Mouse (Mus musculus) embryonic facial prominence, embryonic 11.5 days (tissue): ENCODE results near the gene Krtap19-2. TPM values are rescaled to one million over a fixed set of nuclear protein-coding genes. Genes with fewer than 3 reads are reported as not detected.

Source experiments
- ATAC-seq: fragments of 200-750 bp; cut with Nextera tagmentation; replicated peaks from 2 replicates; pipeline ENCODE4 v1.8.0; 2017; ENCODE audit warnings: low read depth; ENCODE audit not compliant: insufficient number of reproducible peaks, low FRiP score, low TSS enrichment
- DNase-seq: peaks from one replicate; pipeline ENCODE4 v3.0.0-alpha.2; 2015; ENCODE audit warnings: low spot score
- H3K27ac ChIP-seq: fragments of 300-500 bp; sonication (generic); replicated peaks from 2 replicates; pipeline ENCODE4 v1.5.1; 2014; ENCODE audit warnings: mild to moderate bottlenecking, low read depth, low read length, control low read depth
- H3K27me3 ChIP-seq: fragments of 300-500 bp; sonication (generic); 2 replicates; pipeline ENCODE4 v1.6.1; 2014; ENCODE audit warnings: mild to moderate bottlenecking, low read length, moderate library complexity, mixed read lengths; ENCODE audit not compliant: control insufficient read depth, insufficient read depth
- H3K36me3 ChIP-seq: fragments of 300-500 bp; sonication (generic); replicated peaks from 2 replicates; pipeline ENCODE4 v1.6.1; 2014; ENCODE audit warnings: low read depth, mild to moderate bottlenecking, low read length, moderate library complexity, mixed read lengths; ENCODE audit not compliant: control insufficient read depth, insufficient read depth
- H3K4me1 ChIP-seq: fragments of 300-500 bp; sonication (generic); 2 replicates; pipeline ENCODE4 v1.6.1; 2014; ENCODE audit warnings: low read length, mixed read lengths; ENCODE audit not compliant: control insufficient read depth, insufficient read depth
- H3K4me2 ChIP-seq: fragments of 300-500 bp; sonication (generic); 2 replicates; pipeline ENCODE4 v1.6.1; 2014; ENCODE audit warnings: low read depth, mild to moderate bottlenecking, control low read depth, low read length, moderate library complexity
- H3K4me3 ChIP-seq: fragments of 300-500 bp; sonication (generic); 2 replicates; pipeline ENCODE4 v1.5.1; 2014; ENCODE audit warnings: low read depth, low read length, control low read depth
- H3K9ac ChIP-seq: fragments of 300-500 bp; sonication (generic); replicated peaks from 2 replicates; pipeline ENCODE4 v1.6.1; 2014; ENCODE audit warnings: mild to moderate bottlenecking, control low read depth, low read length
- H3K9me3 ChIP-seq: fragments of 300-500 bp; sonication (generic); replicated peaks from 2 replicates; pipeline ENCODE4 v1.6.1; 2016; ENCODE audit warnings: mild to moderate bottlenecking, low read length, inconsistent platforms, mixed read lengths; ENCODE audit not compliant: control insufficient read depth
- WGBS: fragments of 180-500 bp; shearing (Covaris S2); extraction: QIAGEN DNeasy Blood & Tissue Kit; methylation state at CpG from one replicate; pipeline ENCODE4 v1.1.7; 2014; 5-methylcytosine and 5-hydroxymethylcytosine counted together
- polyA plus RNA-seq: library from polyadenylated mRNA; unstranded; fragments of >200 nt; fragmentation: Nextera tagmentation; extraction: Ambion mirVana; gene quantifications from 2 replicates; pipeline ENCODE4 v1.2.1, GENCODE M21; 2014

Krtap19-2 gene
- polyA plus RNA-seq, result not detected in 2 replicates

- 93% methylated on average over 3 of the region's 3 CpGs for WGBS
- H3K4me2 ChIP-seq, result no peak within 1 kb of the TSS
- no peak for ATAC-seq
Measured at GRCm38 (mm10) chr16:88874169-88874568, at the start of gene Krtap19-2. Gene Krtap19-2 (minus strand): TSS chr16:88874269.

GRCm38 (mm10) chr16:88896357-88896756 lies 22.3 kb upstream of the Krtap19-2 start, which contains the start of gene Krtap19-5:
Gene Krtap19-5 (minus strand): TSS chr16:88896457.
- 94% methylated on average over 6 of the region's 6 CpGs for WGBS
- H3K27me3 ChIP-seq, result no peaks in the 10 kb centered on the region
- no peak for DNase-seq
- ATAC-seq, result no peak
- H3K9me3 ChIP-seq, result no peaks in the 10 kb centered on the region
- no peak within 1 kb of the TSS for H3K4me2 ChIP-seq
- H3K36me3 ChIP-seq, result no peaks in the 10 kb centered on the region
- H3K9ac ChIP-seq, result no peak within 1 kb of the TSS
- no peaks in the 10 kb centered on the region for H3K4me1 ChIP-seq
- no peak within 1 kb of the TSS for H3K4me3 ChIP-seq
- no peak within 1 kb of the TSS for H3K27ac ChIP-seq

More at GRCm38 (mm10) chr16:88874169-88874568, at the start of gene Krtap19-2:
- Histone ChIP-seq H3K4me1 (no peaks in the 10 kb centered on the region), H3K27me3 (no peaks in the 10 kb centered on the region), H3K9ac (no peak within 1 kb of the TSS), H3K4me3 (no peak within 1 kb of the TSS), H3K9me3 (no peaks in the 10 kb centered on the region), H3K27ac (no peak within 1 kb of the TSS), H3K36me3 (no peaks in the 10 kb centered on the region)
- no peak for DNase-seq

- Histone ChIP-seq H3K4me2 (no peak overlapping the region), H3K27ac (no peak overlapping the region), H3K9ac (no peak overlapping the region), H3K4me1 (no peaks in the 10 kb centered on the region), H3K9me3 (no peaks in the 10 kb centered on the region), H3K27me3 (no peaks in the 10 kb centered on the region), H3K4me3 (no peak overlapping the region), H3K36me3 (no peaks in the 10 kb centered on the region)
- WGBS, result 85% methylated on average over 6 of the region's 6 CpGs
- DNase-seq (no peak), ATAC-seq (no peak)
Measured at GRCm38 (mm10) chr16:88886870-88887269, 12.8 kb upstream of the Krtap19-2 start.

- no peaks in the 10 kb centered on the region for H3K36me3 ChIP-seq
- H3K27ac ChIP-seq, result no peak within 1 kb of the TSS
- no peaks in the 10 kb centered on the region for H3K27me3 ChIP-seq
- no peaks in the 10 kb centered on the region for H3K4me1 ChIP-seq
- H3K9me3 ChIP-seq, result no peaks in the 10 kb centered on the region
- WGBS, result 87% methylated on average over 5 of the region's 5 CpGs
- no peak within 1 kb of the TSS for H3K9ac ChIP-seq
- DNase-seq, result no peak
- no peak within 1 kb of the TSS for H3K4me2 ChIP-seq
- H3K4me3 ChIP-seq, result no peak within 1 kb of the TSS
- no peak for ATAC-seq
Measured at GRCm38 (mm10) chr16:88884989-88885388, 10.9 kb upstream of the Krtap19-2 start, which contains the start of gene Krtap19-4. Gene Krtap19-4 (minus strand): TSS chr16:88885089.

GRCm38 (mm10) chr16:88877938-88878337 lies 3.9 kb upstream of the Krtap19-2 start, which contains the start of gene Krtap19-3:
Gene Krtap19-3 (minus strand): TSS chr16:88878038.
- WGBS, result 93% methylated on average over 2 of the region's 2 CpGs
- DNase-seq, result no peak
- H3K27ac ChIP-seq, result no peak within 1 kb of the TSS

GRCm38 (mm10) chr16:88869311-88869710 lies 4.8 kb downstream of the Krtap19-2 start, which contains the start of gene Krtap19-1:
Gene Krtap19-1 (minus strand): TSS chr16:88869411.
- Histone ChIP-seq H3K36me3 (no peaks in the 10 kb centered on the region), H3K9ac (no peak within 1 kb of the TSS), H3K4me2 (no peak within 1 kb of the TSS), H3K4me1 (no peaks in the 10 kb centered on the region), H3K27me3 (no peaks in the 10 kb centered on the region), H3K27ac (no peak within 1 kb of the TSS), H3K9me3 (no peaks in the 10 kb centered on the region), H3K4me3 (no peak within 1 kb of the TSS)
- DNase-seq (no peak), ATAC-seq (no peak)
- WGBS, result 87% methylated on average over 6 of the region's 6 CpGs

More at GRCm38 (mm10) chr16:88877938-88878337, 3.9 kb upstream of the Krtap19-2 start, which contains the start of gene Krtap19-3:
- Histone ChIP-seq H3K9me3 (no peaks in the 10 kb centered on the region), H3K9ac (no peak within 1 kb of the TSS), H3K27me3 (no peaks in the 10 kb centered on the region), H3K36me3 (no peaks in the 10 kb centered on the region), H3K4me1 (no peaks in the 10 kb centered on the region), H3K4me3 (no peak within 1 kb of the TSS), H3K4me2 (no peak within 1 kb of the TSS)
- ATAC-seq, result no peak

- Histone ChIP-seq H3K4me1 (no peaks in the 10 kb centered on the region), H3K27ac (no peak overlapping the region), H3K9ac (no peak overlapping the region), H3K36me3 (no peaks in the 10 kb centered on the region), H3K9me3 (no peaks in the 10 kb centered on the region), H3K4me3 (no peak overlapping the region), H3K27me3 (no peaks in the 10 kb centered on the region), H3K4me2 (no peak overlapping the region)
- 91% methylated on average over 4 of the region's 4 CpGs for WGBS
- DNase-seq (no peak), ATAC-seq (no peak)
Measured at GRCm38 (mm10) chr16:88864887-88865407, 9.1 kb downstream of the Krtap19-2 start.

- Histone ChIP-seq H3K27me3 (no peaks in the 10 kb centered on the region), H3K4me1 (no peaks in the 10 kb centered on the region), H3K4me2 (no peak overlapping the region), H3K9ac (no peak overlapping the region), H3K4me3 (no peak overlapping the region), H3K9me3 (no peaks in the 10 kb centered on the region), H3K27ac (no peak overlapping the region), H3K36me3 (no peaks in the 10 kb centered on the region)
- 14% methylated on average over 5 of the region's 5 CpGs for WGBS
- peak; percentile 60 for DNase-seq
- no peak for ATAC-seq
Measured at GRCm38 (mm10) chr16:88851450-88851849, 22.6 kb downstream of the Krtap19-2 start.
